Mouse (Mus musculus) cortical plate, adult 2 months (tissue): ENCODE measurements around the gene Mapk12.

ENCODE experiments used
- CTCF ChIP-seq: fragments of 200-500 bp; IDR thresholded peaks from 2 replicates; pipeline ENCODE4 v1.5.1; 2011; ENCODE audit warnings: mild to moderate bottlenecking, control low read depth, low read length; ENCODE audit not compliant: insufficient read depth; ENCODE audit errors: extremely low read depth
- POLR2A ChIP-seq: fragments of 200-500 bp; IDR thresholded peaks from 2 replicates; pipeline ENCODE4 v1.6.1; 2011; ENCODE audit warnings: mild to moderate bottlenecking, low read length, control low read depth; ENCODE audit not compliant: insufficient read depth; ENCODE audit errors: extremely low read depth

- TF ChIP-seq CTCF = no peak
- TF ChIP-seq POLR2A = no peak
These were observed 30.4 kb downstream of the Mapk12 start for GRCm38 (mm10) chr15:89110147-89110546.
